Mouse (Mus musculus): ENCODE data around the gene Dtx2. TPM values are rescaled to one million over a fixed set of nuclear protein-coding genes. Genes with fewer than 3 reads are reported as not detected.

Dtx2 gene
- total RNA-seq (2021): 10 to 100 TPM in 1 of 2 experiments, 1 to 10 TPM in 1; 8.3 to 10.2 TPM
- long read RNA-seq, experiment 1, transcript Dtx2-204 (10 exons, 2,493 nt): major isoform, 12 of 18 reads
- long read RNA-seq, experiment 1, partial matches to known transcripts: 3 of 18 reads
- long read RNA-seq, experiment 1, other reads (novel, unspliced or antisense): 1 of 18 reads
- long read RNA-seq, experiment 2, transcript Dtx2-204 (10 exons, 2,493 nt): major isoform, 5 of 10 reads
- long read RNA-seq, experiment 2, partial matches to known transcripts: 4 of 10 reads
- long read RNA-seq, experiment 2, other reads (novel, unspliced or antisense): 1 of 10 reads

DNA sequence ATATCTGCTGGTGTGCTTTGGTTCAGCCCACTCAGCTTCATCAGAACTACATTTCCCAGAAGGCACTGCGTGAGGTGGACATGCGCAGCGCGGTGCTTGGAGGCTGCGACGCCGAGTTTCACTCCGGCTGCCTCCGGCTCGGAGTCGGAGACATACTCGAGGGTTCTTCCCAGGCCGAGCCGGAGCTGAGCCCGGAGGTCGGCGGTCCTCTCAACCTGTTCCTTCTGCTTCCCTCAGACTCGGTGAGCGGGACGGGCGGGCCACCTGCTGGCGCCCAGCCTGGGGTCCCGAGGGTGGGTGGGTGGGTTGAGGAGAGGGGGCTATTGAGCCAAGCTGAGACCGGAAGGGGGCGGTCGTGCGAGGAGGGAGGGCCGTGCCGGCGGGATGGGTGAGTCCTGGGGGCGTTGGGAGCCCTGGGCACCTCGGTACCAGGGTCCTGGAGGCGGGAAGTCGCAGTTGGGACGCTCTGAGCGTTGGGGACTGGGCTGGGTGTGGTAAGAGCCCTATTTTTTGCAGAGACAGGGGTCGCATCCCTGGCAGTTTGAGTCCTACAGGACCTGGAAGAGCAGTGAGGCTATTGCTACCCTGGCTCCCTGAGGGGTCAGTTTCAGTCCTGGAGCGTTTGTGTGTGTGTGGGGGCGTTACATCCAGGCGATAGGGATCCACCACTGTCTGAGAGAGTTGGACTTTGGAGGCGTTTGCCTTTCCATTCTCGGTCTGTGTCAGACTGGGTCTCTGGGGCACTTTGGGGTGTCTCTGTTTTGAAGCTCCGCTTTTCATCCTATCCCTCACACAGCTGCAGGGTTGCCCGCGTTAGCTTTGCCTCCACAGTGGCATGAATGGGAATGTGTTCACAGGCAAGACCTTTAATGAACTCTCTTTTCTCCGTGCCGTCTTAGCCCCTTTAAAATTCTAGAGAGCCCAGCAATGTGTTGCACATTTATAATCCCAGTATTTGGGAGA is at the start of gene Dtx2:
Gene Dtx2 (plus strand): TSS at position 76 of the 963 bp plus-strand sequence.
- peak; percentile 90 to 92 for DNase-seq (ENCODE audit: low spot score in 2 of 2)

DNA sequence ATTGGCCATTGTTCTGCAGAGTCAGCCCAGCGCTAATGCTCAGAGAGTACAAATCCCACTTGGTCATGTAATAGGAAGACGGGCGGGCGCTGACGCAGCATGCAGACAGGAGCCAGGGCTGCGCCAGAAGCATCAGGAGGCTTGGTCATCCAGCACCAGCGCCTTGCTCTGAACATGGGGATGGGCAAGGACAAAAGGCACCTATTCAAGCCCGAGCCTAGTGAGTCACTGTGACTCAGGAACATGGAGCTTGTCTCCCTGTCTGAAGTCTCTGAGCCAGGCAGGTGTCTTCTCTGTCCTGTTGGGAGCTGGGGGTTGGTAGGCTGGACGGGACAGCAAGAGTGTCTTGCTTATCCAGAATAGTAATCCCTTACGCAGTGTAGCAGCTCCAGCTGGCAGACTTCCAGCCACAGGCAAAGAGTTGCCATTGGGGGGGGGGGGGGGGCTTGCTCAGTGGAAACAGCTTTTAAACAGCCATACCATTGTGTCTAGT is 48.6 kb upstream of the Dtx2 start:
- no peak for DNase-seq (ENCODE audit: low spot score in 2 of 2)

GRCm38 (mm10) chr5:135946621-135947020 is 48.0 kb upstream of the Dtx2 start:
- DNase-seq (ENCODE audit: low spot score in 2 of 2): no peak

GRCm38 (mm10) chr5:135950710-135951412 is 43.7 kb upstream of the Dtx2 start:
- peak in 1 of 2 experiments; percentile 34 for DNase-seq (ENCODE audit: low spot score in 2 of 2)

DNA sequence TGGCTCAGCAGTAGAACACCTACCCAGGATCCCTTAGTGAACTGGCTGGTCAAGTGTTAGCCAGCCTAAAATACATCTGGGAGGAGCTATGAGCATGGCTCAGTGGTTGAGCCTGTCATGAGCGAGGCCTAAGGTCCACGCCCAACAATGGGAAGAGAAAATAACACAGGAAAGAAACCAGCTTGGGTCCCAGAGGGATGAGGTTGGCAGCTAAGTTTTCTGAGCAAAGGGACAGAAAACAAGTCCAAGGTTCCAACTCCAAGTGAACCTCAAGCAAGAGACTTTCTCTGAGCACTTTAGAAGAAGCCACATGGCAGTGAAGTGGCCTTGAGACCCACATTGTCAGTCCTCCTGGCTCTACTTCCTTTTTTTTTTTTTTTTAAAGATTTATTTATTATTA is 42.9 kb upstream of the Dtx2 start:
- DNase-seq (ENCODE audit: low spot score in 2 of 2): no peak

- no peak for DNase-seq (ENCODE audit: low spot score in 2 of 2)
Measured at GRCm38 (mm10) chr5:135952830-135953229, 41.8 kb upstream of the Dtx2 start.

- no peak for DNase-seq (ENCODE audit: low spot score in 2 of 2)
Measured at GRCm38 (mm10) chr5:135956300-135957206, 38.0 kb upstream of the Dtx2 start.

DNA sequence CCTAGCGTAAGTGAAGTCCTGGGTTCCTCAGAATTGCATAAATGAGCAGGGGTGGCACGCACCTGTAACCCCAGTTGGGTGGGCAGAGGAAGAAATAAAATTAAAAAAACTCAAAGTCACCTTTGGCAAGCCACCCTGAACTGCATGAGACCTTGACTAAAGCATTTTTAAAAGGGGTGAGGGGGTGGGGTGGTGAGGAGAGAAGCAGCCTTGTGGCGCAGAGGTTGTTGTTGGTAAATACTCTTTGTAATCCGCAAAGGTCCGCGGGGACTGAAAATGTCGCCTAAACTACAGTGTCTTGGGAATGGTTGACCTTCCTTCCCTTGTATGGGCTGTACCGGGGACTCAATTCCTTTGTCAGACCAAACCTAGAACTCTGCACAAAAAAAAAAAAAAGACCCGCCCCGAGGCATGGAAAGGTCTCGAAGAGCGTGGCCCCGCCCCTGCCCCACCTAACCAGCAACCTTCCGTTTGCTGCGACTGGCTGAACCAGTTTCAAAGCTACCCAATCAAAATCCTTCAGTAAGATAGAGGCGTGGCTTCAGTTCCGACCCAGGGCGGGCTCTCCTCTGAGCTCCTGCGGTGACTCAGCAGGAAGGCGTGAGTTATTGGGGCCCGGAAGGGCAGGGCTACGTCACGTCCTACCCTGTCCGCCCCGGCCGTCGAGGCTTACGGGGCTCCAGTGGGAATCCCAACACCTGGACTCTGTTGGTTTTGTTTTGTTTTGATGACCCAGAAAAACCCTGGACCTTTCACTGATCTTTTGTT is 37.2 kb upstream of the Dtx2 start:
- DNase-seq (ENCODE audit: low spot score in 2 of 2): peak; percentile 87 to 92

DNA sequence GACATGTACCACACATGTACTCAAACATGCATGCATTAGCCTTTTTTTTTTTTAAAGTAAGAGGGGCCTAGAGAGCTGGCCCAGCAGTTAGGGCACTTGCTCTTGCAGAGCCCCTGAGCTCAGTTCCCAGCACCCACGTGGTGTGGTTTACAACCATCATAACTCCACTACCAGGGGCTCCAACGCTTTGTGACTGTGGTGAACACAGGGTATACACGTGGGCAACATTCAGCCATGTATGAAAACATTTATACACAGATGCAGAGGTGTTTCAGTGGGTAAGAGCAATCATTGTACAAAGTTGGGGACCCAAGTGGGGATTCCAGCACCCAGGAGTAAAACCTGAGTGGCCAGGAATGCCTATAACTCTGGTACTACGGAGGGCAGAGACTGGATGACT is 36.2 kb upstream of the Dtx2 start:
- DNase-seq (ENCODE audit: low spot score in 2 of 2): no peak

DNA sequence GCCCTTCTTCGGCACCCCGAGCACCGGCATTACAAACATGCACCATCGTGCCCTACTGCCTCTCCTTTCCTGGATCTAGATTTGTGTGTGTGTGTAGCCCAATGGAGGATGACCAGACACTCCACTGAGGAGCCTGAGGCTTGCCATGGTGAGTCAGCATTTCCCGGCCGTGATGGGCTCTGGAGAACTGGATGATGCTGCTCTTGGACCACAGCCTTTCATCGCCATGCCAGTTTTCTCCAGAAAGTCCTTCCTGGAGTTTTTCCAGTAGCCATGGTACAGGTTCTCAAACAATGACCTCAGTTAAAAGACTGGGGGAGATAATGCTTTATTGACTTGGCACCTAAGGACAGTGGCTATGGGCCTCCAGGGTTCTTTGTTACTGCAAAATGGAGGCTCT is 34.7 kb upstream of the Dtx2 start:
- DNase-seq (ENCODE audit: low spot score in 2 of 2): no peak

GRCm38 (mm10) chr5:135960909-135961635 is 33.5 kb upstream of the Dtx2 start:
- DNase-seq (ENCODE audit: low spot score in 2 of 2): no peak

- DNase-seq (ENCODE audit: low spot score in 2 of 2): peak in 1 of 2 experiments; percentile 18
Measured at GRCm38 (mm10) chr5:135962125-135962491, 32.5 kb upstream of the Dtx2 start.

DNA sequence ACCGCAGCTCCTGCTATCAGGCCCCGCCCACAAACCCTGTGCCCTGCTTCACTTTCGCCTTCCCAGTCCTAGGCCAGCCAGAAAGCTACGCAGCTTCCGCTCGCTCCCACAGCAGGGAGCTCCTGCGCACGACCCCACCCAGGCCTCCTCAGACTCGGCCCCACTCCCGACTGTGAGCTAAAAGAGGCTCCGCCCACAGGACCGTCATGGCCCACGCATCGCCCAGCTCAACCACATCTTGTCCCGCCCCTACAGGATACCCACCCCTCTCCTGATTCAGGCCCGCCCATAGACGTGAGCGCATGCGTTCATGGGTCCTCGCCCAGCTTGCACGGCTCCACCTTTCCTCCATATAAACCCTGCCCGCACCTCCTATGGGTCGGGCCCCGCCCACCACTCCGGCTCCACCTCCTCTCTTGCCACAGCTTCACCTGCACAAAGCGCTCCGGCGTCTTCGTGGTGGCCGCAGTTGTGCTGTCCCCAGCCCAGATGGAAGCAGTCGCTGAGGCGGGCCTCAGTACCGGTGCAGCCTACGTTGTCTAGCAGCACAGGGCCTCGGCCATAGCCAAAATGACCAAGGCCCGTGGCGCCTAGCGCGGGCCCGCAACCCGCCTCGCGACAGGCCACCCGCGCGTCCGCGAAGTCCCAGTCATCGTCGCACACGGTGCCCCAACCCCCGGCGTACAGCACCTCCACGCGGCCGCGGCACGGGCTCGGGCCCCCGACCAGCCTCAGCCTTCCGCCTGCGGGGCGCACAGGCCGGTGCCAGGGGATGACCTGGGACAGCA is 31.9 kb upstream of the Dtx2 start:
- peak; percentile 93 to 95 for DNase-seq (ENCODE audit: low spot score in 2 of 2)

DNA sequence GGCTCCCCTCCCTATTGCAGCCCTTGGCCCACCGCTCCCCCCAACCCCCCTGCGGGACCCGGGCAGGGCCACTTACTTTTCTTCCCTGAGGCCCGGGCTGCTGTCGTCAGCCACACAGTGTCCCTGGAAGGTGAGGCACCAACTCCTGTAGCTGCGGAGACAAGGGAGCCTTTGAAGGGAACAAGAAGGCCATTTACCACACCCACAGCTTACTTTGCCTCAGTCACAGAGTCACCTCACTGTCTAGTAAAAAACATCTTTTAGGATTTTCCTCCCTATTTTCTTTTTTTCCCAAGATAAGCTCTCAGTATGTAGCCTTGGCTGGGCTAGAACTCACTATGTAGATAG is 31.3 kb upstream of the Dtx2 start:
- no peak for DNase-seq (ENCODE audit: low spot score in 2 of 2)

GRCm38 (mm10) chr5:135965501-135965930 is 29.1 kb upstream of the Dtx2 start:
- no peak for DNase-seq (ENCODE audit: low spot score in 2 of 2)

- DNase-seq (ENCODE audit: low spot score in 2 of 2): no peak
Measured at GRCm38 (mm10) chr5:135966866-135967265, 27.7 kb upstream of the Dtx2 start.

DNA sequence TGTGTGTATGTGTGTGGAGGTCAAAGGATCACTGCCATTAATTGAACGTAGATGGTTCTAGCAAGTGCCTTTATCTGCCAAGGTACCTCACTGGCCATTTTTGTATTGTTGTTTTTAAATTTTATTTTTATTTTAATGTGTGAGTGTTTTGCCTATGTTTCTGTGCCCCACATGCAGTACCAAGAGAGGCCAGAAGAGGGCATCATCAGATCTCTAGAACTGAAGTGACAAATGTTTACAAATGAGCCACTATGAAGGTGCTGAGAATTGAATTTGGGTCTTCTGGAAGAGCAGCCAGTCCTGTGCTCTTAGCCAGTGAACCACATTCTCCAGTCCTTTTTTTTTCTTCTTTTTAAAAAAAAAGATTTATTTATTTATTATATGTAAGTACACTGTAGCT is 25.8 kb upstream of the Dtx2 start:
- DNase-seq (ENCODE audit: low spot score in 2 of 2): peak; percentile 39 to 65

DNA sequence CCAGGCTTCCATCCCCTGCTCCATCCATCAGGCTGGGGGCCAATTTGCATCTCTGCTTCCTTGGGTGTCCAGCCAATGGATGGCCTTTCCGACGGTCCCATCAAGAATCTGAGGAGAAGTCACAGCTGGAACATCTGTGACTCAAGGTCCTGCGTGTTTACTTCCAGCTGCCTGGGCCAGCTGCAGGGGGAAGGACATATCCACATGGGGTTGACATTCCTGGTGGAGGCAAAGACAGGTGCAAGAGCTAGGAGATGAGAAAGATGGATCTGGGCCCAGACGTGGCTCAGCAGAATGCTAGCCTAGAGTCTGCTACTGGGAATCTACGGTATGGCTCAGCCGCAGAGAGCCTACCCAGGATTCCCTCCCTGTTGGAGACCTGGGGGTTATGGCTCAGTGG is 24.4 kb upstream of the Dtx2 start:
- DNase-seq (ENCODE audit: low spot score in 2 of 2): no peak
